Mouse (Mus musculus) stomach, postnatal 0 days (tissue): ENCODE measurements at regions not wholly inside any gene's neighbourhood (a gene's known extent, or its start where the extent isn't known, plus 50 kb on each side); places are given as distances from the start of the nearest gene placed in this dataset.

Source experiments
- ATAC-seq: fragments of 200-750 bp; cut with Nextera tagmentation; 2 replicates; pipeline ENCODE4 v1.8.0; 2017; ENCODE audit not compliant: low FRiP score, low TSS enrichment
- DNase-seq: peaks from one replicate; pipeline ENCODE4 v3.0.0-alpha.2; 2016; ENCODE audit warnings: low spot score
- H3K27ac ChIP-seq: fragments of 300-500 bp; sonication (generic); replicated peaks from 2 replicates; pipeline ENCODE4 v1.5.1; 2014; ENCODE audit warnings: mild to moderate bottlenecking, control low read depth
- H3K27me3 ChIP-seq: fragments of 300-500 bp; sonication (generic); 2 replicates; pipeline ENCODE4 v1.6.1; 2014; ENCODE audit warnings: low read length; ENCODE audit not compliant: control insufficient read depth, insufficient read depth
- H3K36me3 ChIP-seq: fragments of 300-500 bp; sonication (generic); 2 replicates; pipeline ENCODE4 v1.6.1; 2014; ENCODE audit warnings: low read length, mixed read lengths; ENCODE audit not compliant: control insufficient read depth, insufficient read depth
- H3K4me1 ChIP-seq: fragments of 300-500 bp; sonication (generic); replicated peaks from 2 replicates; pipeline ENCODE4 v1.6.1; 2014; ENCODE audit warnings: antibody characterized with exemption; ENCODE audit not compliant: control insufficient read depth, insufficient read depth
- H3K4me2 ChIP-seq: fragments of 300-500 bp; sonication (generic); replicated peaks from 2 replicates; pipeline ENCODE4 v1.6.1; 2014; ENCODE audit warnings: low read depth, mild to moderate bottlenecking, control low read depth, moderate library complexity
- H3K4me3 ChIP-seq: fragments of 300-500 bp; sonication (generic); 2 replicates; pipeline ENCODE4 v1.5.1; 2014; ENCODE audit warnings: low read depth, low read length, control low read depth
- H3K9ac ChIP-seq: fragments of 300-500 bp; sonication (generic); 2 replicates; pipeline ENCODE4 v1.6.1; 2014; ENCODE audit warnings: mild to moderate bottlenecking, low read length, control low read depth, mixed read lengths
- H3K9me3 ChIP-seq: fragments of 300-500 bp; sonication (generic); 2 replicates; pipeline ENCODE4 v1.6.1; 2016; ENCODE audit warnings: low read length; ENCODE audit not compliant: control insufficient read depth
- CTCF ChIP-seq: IDR thresholded peaks from 2 replicates; pipeline ENCODE4 v1.5.1; 2016; ENCODE audit warnings: antibody characterized with exemption, low read depth, mild to moderate bottlenecking, moderate library complexity
- EP300 ChIP-seq: optimal IDR thresholded peaks from 2 replicates; pipeline ENCODE3; 2016; ENCODE audit warnings: antibody characterized with exemption
- WGBS: fragments of 180-500 bp; shearing (Covaris S2); extraction: QIAGEN DNeasy Blood & Tissue Kit; methylation state at CpG from one replicate; pipeline ENCODE4 v1.1.7; 2014; 5-methylcytosine and 5-hydroxymethylcytosine counted together

GRCm38 (mm10) chr10:43791525-43792021 is 110.0 kb downstream of the Qrsl1 start:
- 86% methylated on average over 4 of the region's 4 CpGs for WGBS
- TF ChIP-seq EP300 (no peak), CTCF (no peak)
- H3K9me3 ChIP-seq, result no peaks in the 10 kb centered on the region
- H3K9ac ChIP-seq, result no peak overlapping the region
- H3K4me3 ChIP-seq, result no peak overlapping the region
- DNase-seq, result no peak
- no peaks in the 10 kb centered on the region for H3K27me3 ChIP-seq
- no peaks in the 10 kb centered on the region for H3K36me3 ChIP-seq
- H3K4me2 ChIP-seq, result no peak overlapping the region
- no peak for ATAC-seq
- no peak overlapping the region for H3K27ac ChIP-seq
- H3K4me1 ChIP-seq, result no peaks in the 10 kb centered on the region

GRCm38 (mm10) chr10:43792618-43793017 is 108.9 kb downstream of the Qrsl1 start:
- Histone ChIP-seq H3K4me2 (no peak overlapping the region), H3K4me1 (no peaks in the 10 kb centered on the region), H3K9ac (no peak overlapping the region), H3K27ac (no peak overlapping the region), H3K36me3 (no peaks in the 10 kb centered on the region), H3K4me3 (no peak overlapping the region), H3K9me3 (no peaks in the 10 kb centered on the region), H3K27me3 (no peaks in the 10 kb centered on the region)
- DNase-seq, result no peak
- no peak for TF ChIP-seq EP300
- TF ChIP-seq CTCF, result no peak
- 84% methylated on average over 3 of the region's 3 CpGs for WGBS
- no peak for ATAC-seq

- Histone ChIP-seq H3K27ac (no peak overlapping the region), H3K27me3 (no peaks in the 10 kb centered on the region), H3K4me2 (no peak overlapping the region), H3K4me3 (no peak overlapping the region), H3K4me1 (no peaks in the 10 kb centered on the region), H3K9ac (no peak overlapping the region), H3K36me3 (no peaks in the 10 kb centered on the region), H3K9me3 (no peaks in the 10 kb centered on the region)
- DNase-seq (no peak), ATAC-seq (no peak)
- TF ChIP-seq CTCF (no peak), EP300 (no peak)
- 66% methylated on average over 9 of the region's 9 CpGs for WGBS
These were observed 107.0 kb downstream of the Qrsl1 start for GRCm38 (mm10) chr10:43794587-43794986.

GRCm38 (mm10) chr10:43800077-43800476 is 101.5 kb downstream of the Qrsl1 start:
- 49% methylated on average over 3 of the region's 3 CpGs for WGBS
- DNase-seq (peak; percentile 4), ATAC-seq (no peak)

GRCm38 (mm10) chr10:43815291-43815690 is 86.3 kb downstream of the Qrsl1 start:
- peak; percentile 81 for ATAC-seq
- Histone ChIP-seq H3K9ac (no peak overlapping the region), H3K27me3 (no peaks in the 10 kb centered on the region), H3K9me3 (no peaks in the 10 kb centered on the region), H3K4me1 (no peaks in the 10 kb centered on the region), H3K4me2 (no peak overlapping the region), H3K4me3 (no peak overlapping the region), H3K27ac (no peak overlapping the region), H3K36me3 (no peaks in the 10 kb centered on the region)
- no peak for TF ChIP-seq EP300
- TF ChIP-seq CTCF, result no peak
- DNase-seq, result peak; percentile 45
- 24% methylated on average over 5 of the region's 5 CpGs for WGBS

More at GRCm38 (mm10) chr10:43800077-43800476, 101.5 kb downstream of the Qrsl1 start:
- no peak overlapping the region for H3K9ac ChIP-seq
- H3K9me3 ChIP-seq, result no peaks in the 10 kb centered on the region
- H3K4me2 ChIP-seq, result no peak overlapping the region
- H3K4me3 ChIP-seq, result no peak overlapping the region
- H3K27ac ChIP-seq, result no peak overlapping the region
- TF ChIP-seq EP300 (no peak), CTCF (no peak)
- H3K27me3 ChIP-seq, result no peaks in the 10 kb centered on the region
- H3K36me3 ChIP-seq, result no peaks in the 10 kb centered on the region
- no peaks in the 10 kb centered on the region for H3K4me1 ChIP-seq

GRCm38 (mm10) chr10:43817522-43818198 is 83.9 kb downstream of the Qrsl1 start:
- ATAC-seq (no peak), DNase-seq (no peak)
- TF ChIP-seq EP300 (no peak), CTCF (no peak)
- 80% methylated on average over 9 of the region's 9 CpGs for WGBS
- no peaks in the 10 kb centered on the region for H3K27me3 ChIP-seq
- no peak overlapping the region for H3K4me3 ChIP-seq
- H3K4me1 ChIP-seq, result no peaks in the 10 kb centered on the region
- no peaks in the 10 kb centered on the region for H3K9me3 ChIP-seq
- no peak overlapping the region for H3K9ac ChIP-seq
- H3K27ac ChIP-seq, result no peak overlapping the region
- H3K36me3 ChIP-seq, result no peaks in the 10 kb centered on the region
- no peak overlapping the region for H3K4me2 ChIP-seq
